Mouse (Mus musculus) spleen, adult 2 months (tissue): ENCODE measurements at regions not wholly inside any gene's neighbourhood (a gene's known extent, or its start where the extent isn't known, plus 50 kb on each side); places are given as distances from the start of the nearest gene placed in this dataset.
"Not testable (repeated sequence)": the region's sequence is repeated elsewhere in the genome, so short reads cannot be mapped to it uniquely, and the experiment has no call there.

Experiments
- CTCF ChIP-seq: fragments of 200-500 bp; IDR thresholded peaks from 2 replicates; pipeline ENCODE4 v1.5.1; 2011; ENCODE audit warnings: mild to moderate bottlenecking, inconsistent platforms; ENCODE audit not compliant: insufficient read depth, insufficient read length, insufficient replicate concordance; ENCODE audit errors: extremely low read depth
- POLR2A ChIP-seq: fragments of 200-500 bp; IDR thresholded peaks from 2 replicates; pipeline ENCODE4 v1.6.1; 2011; ENCODE audit warnings: low read depth, low read length, inconsistent platforms

DNA sequence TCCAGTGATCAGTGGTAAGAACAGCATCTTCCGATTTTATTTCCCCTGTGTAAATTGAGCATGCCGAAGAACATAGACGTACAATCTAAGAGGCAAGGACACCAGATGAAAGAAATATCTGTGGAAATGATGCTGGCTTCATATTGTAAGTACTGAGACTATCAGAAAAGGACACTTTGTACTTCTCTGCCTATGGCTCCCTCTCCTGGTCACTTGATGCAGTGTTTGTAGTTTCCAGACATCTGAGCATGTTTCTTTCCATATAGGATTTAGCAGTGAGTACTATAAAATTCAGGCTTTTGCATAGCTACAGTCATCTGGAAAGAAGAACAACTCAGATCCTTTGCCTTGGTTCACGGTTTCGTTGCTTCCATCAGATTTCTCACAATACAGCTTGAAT is 963.4 kb downstream of the Rpia start:
- TF ChIP-seq POLR2A, CTCF: not testable (repeated sequence)
